Mouse (Mus musculus) adrenal gland, adult 2 months (tissue): ENCODE data around the gene Zfand3. TPM values are rescaled to one million over a fixed set of nuclear protein-coding genes. Genes with fewer than 3 reads are reported as not detected.
A peak's percentile ranks its signal among the peaks of the same experiment; 100 is the strongest.

Experiments
- DNase-seq: peaks from one replicate; pipeline ENCODE4 v3.0.0; 2021
- polyA plus RNA-seq: library from polyadenylated mRNA; depleted of rRNA; stranded (reverse); fragments of >200 nt; gene quantifications from 2 replicates; pipeline ENCODE4 v1.2.3, GENCODE M21; 2012
- total RNA-seq, 2 experiments: library from RNA; stranded (reverse); gene quantifications; 2 replicates each; pipeline ENCODE4 v1.2.3; 2021

The Zfand3 gene
- total and polyA plus RNA-seq, 3 experiments, result 67.0 to 210 (median 164) TPM

DNA sequence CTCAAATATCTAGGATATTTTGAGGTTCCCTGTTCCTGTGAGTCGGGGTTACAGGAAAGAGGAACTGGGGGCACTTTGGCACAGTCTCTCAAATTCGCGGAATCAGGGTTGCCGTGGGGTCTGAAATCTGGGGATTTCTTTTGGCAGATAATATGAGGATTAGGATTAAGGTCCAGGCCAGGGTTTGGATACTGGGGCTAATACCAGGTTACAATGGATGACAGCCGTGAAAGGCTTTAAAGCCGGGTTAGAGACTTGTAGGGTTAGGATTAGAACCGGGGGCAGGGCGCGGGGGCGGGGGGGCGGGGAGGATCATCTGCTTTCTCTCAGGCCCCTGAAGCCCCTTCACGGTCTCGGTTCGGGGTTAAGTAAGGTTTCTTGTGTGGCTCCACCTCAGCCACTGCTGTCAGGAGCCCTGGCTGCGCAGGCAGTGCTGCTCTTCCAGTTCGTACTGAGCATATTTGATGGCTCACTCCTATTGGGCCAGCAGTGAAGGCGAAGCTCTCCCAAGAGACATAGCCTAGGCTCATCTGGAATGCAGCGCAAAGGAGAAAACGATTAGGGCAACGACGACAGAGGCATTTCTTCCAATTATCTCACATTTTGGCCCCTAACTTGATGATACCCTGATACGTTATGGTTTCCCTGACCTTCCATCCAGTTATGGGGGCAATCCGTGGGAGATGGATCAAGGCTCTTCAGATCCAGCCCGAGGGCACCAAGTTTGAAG, 5.8 kb upstream of the Zfand3 start:
- DNase-seq, result no peak

DNA sequence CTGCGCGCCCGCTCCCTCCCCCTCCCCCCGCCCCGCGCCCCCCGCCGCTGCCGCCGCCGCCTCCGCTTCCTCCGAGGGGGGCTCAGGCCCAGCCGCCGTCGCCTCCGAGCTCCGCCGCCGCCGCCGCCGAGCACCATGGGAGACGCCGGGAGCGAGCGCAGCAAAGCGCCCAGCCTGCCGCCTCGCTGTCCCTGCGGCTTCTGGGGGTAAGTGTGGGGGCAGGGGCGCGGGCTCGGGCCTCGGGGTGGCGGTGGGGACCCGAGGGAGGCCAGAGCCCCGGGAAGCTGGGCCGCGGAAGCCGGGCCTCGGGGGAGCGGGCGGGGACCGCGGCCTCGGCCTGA, 540 bp downstream of the Zfand3 start:
- DNase-seq, result no peak

DNA sequence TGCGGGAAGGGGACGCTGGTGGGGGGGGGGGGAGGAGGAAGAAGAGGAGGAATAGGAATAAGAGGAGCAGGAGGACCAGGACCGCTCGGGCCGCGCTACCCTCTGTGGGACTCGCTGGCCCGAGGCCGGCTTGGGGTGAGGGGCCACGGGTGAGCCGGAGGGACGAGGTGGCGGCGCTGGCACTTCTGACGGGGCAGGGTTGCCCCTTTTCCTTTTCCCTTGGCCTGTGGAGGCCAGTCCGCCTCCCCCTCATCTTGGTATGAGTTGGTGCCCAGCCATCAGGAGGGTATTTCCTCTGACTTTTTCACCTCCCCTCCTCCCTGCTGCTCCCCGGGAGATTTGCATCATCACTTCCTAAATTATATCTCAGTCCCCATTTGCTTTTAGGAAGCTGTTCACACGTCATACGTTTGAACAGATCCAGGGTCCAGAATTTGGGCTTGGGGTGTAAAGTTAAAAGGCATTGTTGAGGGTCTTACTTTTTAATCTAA, 963 bp downstream of the Zfand3 start:
- DNase-seq, result peak; percentile 72

- DNase-seq, result no peak
Observed at GRCm38 (mm10) chr17:30006877-30007276, 2.3 kb downstream of the Zfand3 start.

- DNase-seq, result no peak
Observed at GRCm38 (mm10) chr17:30007883-30008282, 3.4 kb downstream of the Zfand3 start.

DNA sequence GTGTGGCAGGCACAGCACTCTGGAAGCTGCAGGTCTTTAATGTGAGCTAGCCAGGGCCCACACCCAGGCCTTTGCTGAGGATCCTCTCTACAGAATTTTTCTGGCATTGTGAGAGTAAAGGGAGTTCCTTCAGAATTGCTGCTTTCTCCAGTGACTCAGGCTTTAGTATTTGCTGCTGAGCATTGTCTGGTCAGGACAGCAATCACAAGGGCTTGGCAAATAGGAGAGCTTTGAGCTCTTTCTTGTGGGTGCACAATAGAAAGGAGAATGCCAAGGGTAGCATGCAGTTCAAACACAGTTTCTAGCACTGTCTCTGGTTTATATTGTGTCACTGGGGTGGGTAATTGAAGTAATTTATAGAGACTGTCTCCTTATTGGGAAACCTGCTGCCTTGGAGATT, 3.9 kb downstream of the Zfand3 start:
- no peak for DNase-seq

GRCm38 (mm10) chr17:30014660-30015059, 10.1 kb downstream of the Zfand3 start:
- DNase-seq, result no peak

DNA sequence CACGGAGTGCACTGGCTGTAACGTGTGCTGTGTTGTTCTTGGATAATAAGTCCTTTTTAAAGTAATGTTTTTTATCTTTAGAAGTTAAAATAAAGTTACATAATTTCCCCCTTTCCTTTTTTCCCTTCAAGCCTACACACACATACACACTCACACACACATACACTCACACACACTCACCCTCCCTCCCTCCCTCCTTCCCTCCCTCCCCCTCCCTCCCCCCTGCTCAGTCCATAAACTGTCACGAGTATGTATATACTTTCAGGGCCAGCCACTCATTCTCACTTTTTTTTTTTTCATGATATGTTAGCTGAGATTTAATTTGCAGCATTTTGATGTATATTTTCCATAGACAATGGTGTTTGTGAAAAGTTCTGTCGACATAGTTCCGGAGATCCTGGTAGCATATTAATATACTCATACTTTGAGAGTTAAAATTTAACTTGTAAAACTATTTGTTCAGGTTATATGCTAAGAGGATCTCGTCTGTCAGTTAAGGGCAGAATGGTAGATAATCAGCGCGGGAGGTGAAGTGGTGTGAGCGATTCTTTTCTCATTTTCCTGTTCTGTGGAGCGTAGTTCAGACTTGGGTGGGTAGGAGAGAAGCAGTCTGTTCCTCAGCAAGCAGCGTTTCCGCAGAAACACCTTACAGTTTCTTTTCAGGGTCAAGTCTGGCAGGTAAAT, 14.5 kb downstream of the Zfand3 start:
- no peak for DNase-seq

DNA sequence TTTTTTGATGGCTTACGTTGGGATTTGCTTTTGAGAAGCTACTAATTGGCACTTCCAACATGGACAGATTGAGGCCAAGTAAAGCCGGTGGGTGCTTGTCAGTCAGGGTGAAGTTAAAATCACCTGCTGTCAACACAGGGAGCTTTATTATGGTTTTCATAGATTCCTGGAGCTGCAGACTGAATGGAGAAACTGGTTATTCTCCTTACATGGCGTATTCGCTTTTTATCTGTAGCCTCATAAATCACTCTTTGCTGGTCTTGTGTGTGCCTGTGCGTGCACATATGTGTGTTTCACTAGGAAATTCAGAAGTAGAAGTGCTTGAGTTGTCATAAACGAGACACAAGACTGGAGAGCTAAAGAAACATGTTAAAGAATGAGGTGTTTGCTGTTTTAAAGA, 15.4 kb downstream of the Zfand3 start:
- no peak for DNase-seq

GRCm38 (mm10) chr17:30024651-30025050, 20.1 kb downstream of the Zfand3 start:
- peak; percentile 60 for DNase-seq

- DNase-seq, result no peak
Observed at GRCm38 (mm10) chr17:30026617-30027016, 22.1 kb downstream of the Zfand3 start.

- DNase-seq, result peak; percentile 78
Observed at GRCm38 (mm10) chr17:30027343-30028029, 23.0 kb downstream of the Zfand3 start.

GRCm38 (mm10) chr17:30029633-30030226, 25.2 kb downstream of the Zfand3 start:
- no peak for DNase-seq

DNA sequence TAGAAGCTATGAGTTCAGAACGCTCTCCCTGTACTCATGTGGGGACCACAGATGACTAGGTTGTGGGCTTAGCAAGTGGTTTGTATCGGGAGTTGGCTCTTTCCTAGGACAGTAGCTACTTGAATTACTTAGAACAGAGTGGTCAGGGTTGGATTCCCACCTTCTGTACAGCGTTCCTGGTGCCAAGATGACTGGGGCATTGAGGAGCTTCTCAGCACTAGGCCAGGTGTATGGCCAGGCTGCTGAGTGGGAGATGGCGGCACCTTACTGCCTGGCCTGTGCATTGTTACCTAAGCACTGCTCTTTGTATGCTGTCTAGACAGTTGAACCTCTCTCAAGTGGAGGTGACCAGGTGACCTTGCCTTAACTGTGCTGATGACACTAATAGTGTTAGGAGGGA, 28.3 kb downstream of the Zfand3 start:
- DNase-seq, result no peak

DNA sequence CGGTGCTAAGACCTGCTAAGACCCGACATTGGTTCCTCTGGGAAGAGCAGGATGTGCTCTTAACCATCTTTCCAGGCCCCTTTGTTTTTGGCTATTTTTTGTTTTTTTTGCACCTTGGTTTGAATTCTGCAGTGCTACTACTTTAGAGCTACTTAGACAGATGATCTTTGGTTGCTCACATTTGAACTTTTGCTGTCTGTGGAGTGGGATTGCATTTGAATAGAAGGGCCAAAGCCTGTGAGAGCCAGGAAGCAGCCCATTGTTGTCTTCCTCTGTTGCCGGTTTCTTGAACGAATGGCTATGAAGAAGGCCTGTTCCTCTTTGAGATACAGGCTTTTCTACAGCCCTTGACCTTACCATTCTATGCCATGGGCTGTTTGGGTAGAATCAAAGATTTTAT, 29.5 kb downstream of the Zfand3 start:
- DNase-seq, result no peak

- no peak for DNase-seq
Observed at GRCm38 (mm10) chr17:30035216-30036005, 30.9 kb downstream of the Zfand3 start.

- DNase-seq, result no peak
Observed at GRCm38 (mm10) chr17:30043163-30043822, 38.8 kb downstream of the Zfand3 start.

DNA sequence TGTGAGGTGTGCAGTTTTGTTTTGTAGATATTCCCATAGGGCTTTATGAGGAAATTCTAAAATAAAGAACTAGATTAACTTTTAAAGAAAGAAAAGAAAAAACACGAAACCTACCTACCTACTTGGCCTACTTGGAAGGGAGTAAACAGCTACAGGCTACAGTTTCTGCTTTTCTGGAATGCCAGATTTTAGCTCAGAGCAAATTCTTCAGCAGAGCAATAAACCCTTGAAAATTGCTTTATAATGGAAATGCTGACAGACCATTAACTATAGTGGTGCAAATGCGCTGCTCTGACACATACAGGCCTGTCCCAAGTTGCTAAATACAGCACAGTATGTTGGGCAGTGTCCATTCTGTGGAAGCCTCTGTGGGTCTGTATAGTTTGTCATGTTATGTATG, 40.6 kb downstream of the Zfand3 start:
- DNase-seq, result no peak

DNA sequence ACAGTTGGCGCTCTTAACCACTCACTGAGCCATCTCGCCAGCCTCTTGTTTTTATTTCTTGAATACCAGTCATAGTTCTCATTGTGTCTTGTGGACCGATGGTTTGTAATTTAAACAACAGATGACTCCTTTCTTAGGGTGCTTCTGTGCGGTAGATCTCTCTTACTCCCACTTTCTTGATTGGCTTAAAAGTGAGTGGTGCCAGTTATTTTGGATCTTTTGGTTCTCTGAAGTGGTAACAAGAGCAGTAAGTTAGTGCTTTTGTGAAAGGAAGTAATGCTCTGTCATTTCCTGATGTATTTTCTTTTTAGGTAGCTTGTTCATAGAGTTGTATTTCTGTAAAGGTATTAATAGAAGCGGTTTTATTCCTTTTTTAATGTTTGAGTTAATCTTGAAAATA, 42.1 kb downstream of the Zfand3 start:
- no peak for DNase-seq

- no peak for DNase-seq
Observed at GRCm38 (mm10) chr17:30051523-30052346, 47.2 kb downstream of the Zfand3 start.
